Mouse (Mus musculus): ENCODE results near the gene Ebi3.

DNA sequence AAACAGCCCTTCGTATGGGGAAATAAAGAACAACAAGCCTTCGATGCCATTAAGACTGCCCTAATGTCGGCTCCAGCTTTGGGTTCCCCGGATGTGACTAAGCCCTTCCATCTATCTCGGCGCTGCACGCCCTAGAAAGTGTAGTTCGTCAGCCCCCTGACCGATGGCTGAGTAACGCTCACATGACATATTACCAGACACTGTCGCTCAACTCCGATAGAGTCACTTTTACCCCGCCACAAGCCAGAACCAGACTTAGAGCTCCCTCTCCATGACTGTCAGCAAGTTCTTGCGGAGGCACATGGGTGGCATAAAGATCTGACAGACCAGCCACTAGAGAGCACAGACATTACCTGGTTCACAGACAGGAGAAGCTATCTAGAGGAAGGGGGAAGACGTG is 19.2 kb upstream of the Ebi3 start:
- no peak for TF ChIP-seq CTCF (conservative IDR thresholded peaks at IDR 0.05; ENCODE audit: low read length)
- no peak for TF ChIP-seq NANOG (IDR thresholded peaks at IDR 0.05; ENCODE audit: borderline replicate concordance, low read length)

Measured in E14TG2a.4 (cell line).